Mouse (Mus musculus) layer of hippocampus, adult 8-10 months (tissue): ENCODE results near the gene Fes. TPM values are rescaled to one million over a fixed set of nuclear protein-coding genes. Genes with fewer than 3 reads are reported as not detected.
"Not testable (repeated sequence)": the region's sequence is repeated elsewhere in the genome, so short reads cannot be mapped to it uniquely, and the experiment has no call there.

Experiments
- DNase-seq, 2 experiments: peaks; one replicate each; pipeline ENCODE4 v3.0.0; 2022; ENCODE audit warnings: low spot score in 2 of 2
- total RNA-seq, 4 experiments: library from RNA; stranded (reverse); gene quantifications; 2 replicates each; pipeline ENCODE4 v1.2.4; 2022

Gene Fes
- total RNA-seq, 4 experiments from 2014 or later: 7.0 to 20.0 (median 14.1) TPM

DNA sequence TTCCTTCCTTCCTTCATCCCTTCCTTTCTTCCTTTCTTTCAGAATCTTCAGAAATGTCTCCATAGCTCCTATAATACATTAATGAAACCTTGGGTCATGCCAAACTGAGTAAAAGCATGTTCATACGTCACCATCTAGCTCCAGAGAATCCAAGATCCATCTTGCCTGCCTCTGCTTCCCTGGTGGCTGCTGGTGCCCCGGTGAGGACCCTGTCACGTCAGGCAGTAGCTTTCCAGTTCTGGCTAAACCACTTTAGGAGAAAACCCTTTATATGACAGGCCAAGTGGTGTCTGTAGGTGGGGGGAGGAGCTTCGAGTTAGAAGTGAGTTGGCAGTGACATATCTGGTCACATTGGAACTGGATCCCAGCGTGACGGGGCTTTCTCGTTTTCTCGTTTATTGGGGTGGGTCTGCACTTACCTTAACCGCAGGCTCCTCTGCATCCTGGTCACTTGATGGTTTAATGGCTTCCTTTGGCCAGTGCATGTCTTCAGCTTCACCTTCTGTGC lies 17.5 kb upstream of the Fes start, which contains the start of gene Furin:
Furin (minus strand) TSS at position 249 of the 508 bp plus-strand sequence.
- DNase-seq: no peak

DNA sequence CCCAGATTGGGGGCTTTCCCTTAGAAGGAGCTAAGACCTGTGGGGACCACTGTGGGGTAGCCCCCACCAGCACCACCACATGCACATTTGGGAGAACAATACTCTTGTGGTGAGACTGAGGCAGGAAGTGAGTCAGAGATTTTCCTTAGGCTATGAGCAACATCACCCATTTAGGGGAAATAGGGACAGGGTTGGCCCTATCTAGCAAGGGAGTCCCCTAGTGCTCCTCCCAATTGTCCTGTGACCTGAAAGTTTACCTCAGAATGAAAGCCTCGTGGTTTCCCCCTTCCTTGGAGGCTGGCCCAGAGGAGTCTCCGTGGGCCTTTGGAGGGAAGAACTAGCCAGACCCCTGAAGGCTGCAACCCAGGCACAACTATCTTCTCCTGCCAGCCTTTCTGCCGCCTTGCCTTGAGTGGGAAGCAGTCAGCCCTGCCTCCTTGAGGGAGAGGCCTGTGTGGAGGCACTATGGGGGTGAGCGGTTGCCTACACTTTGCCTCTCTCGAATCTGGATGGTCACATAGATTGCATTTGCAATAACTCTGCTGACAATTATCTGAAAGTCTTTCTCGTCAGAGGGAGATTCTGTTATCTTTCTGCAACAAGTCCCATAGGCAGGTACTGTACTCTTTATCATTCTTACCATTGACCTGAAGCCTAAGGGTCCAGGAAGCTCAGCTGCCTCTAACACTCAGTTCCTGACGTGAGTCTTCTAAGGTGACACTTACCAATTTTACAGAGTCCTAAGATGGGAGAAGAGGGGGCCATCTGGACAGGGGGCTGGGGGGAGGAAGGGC lies 16.6 kb upstream of the Fes start:
- no peak for DNase-seq

DNA sequence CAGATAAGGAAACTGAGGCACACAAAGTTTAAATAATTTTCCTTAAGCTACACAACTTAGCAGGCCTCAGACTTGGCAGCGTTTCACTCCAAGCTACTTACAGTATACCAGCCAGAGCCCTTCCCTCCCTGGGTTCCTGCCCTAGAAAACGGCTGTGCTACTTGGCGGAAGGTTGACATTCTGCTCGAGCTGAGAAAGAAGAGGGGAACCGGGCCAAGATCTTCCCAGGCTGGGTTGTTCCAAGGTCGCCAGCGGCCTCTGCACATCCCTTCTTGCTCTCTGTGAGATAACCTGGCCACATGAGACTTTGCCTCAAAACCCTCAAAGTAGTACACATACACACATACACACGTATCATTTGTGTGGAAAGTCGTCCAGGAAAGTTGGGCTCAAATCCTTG lies 15.8 kb upstream of the Fes start:
- no peak for DNase-seq

DNA sequence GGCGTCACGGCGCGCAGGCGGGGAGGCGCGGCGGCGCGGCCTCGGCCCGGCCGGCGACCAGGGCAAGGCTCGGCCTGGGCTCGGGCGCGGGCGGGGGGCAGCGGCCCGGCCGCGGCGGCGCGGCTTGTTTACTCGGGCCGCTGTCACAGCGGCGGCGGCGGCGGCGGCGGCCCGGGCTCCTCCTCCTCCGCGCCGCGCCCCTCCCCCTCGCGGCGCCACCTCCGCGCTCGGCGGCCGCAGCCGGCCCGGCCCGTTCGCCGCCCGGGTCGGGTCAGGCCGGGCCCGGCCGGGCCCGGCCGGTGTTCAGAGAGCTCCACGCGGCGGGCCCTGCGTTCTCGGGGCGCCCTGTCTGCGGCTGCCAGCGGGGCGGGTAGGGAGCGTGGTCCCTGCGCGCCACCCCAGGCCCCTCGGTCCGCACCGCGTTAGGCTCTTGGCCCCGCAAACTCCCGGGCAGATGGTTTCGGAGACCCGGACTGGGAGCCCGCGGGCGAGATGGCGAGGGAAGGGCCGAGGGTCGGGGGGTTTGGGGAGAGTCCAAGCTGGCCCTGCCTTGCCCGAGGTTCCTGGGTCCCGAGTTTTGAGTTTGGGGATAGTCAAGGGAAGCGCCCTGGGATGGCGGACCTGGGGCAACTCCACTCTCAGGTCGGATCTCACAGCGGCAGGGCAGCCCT lies 15.0 kb upstream of the Fes start:
- DNase-seq: no peak

DNA sequence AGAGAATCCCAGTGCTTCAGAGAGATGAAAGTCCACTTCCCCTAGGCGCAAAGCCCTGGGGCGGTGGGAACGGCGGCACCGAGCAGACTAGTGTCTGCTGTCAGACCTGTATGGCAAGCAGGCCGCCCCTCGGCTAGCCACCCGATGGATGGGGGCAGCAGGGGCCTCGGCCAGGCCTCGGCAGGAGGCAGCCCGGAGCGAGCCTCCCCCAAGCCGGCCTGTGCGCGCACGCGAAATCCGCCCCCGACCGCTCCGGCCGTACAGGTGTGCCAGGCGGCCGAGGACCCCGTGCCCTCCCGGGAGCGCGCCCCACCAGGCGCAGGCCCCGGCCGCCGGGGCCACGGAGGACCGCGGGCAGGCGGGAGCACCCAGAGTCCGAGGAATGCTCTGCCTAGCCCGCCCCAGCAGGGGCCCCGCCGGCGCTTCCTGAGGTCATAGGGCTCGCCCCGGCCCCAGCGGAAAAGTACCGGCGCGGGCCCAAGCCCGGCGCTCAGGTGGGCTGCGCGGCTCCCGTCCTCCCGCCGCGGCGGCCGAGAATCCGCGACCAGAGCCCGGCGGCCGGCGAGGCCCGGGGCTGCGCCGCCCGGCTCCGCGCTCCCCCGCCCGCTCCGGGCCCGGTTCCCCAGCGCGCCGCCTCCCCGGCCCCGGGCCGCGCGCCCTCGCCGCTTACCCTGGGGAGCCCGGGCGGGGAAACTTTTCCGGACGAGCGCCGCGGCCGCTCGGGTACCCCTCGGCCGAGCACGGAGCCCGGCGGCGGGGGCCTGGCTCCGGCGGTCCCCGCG lies 14.3 kb upstream of the Fes start:
- no peak for DNase-seq

DNA sequence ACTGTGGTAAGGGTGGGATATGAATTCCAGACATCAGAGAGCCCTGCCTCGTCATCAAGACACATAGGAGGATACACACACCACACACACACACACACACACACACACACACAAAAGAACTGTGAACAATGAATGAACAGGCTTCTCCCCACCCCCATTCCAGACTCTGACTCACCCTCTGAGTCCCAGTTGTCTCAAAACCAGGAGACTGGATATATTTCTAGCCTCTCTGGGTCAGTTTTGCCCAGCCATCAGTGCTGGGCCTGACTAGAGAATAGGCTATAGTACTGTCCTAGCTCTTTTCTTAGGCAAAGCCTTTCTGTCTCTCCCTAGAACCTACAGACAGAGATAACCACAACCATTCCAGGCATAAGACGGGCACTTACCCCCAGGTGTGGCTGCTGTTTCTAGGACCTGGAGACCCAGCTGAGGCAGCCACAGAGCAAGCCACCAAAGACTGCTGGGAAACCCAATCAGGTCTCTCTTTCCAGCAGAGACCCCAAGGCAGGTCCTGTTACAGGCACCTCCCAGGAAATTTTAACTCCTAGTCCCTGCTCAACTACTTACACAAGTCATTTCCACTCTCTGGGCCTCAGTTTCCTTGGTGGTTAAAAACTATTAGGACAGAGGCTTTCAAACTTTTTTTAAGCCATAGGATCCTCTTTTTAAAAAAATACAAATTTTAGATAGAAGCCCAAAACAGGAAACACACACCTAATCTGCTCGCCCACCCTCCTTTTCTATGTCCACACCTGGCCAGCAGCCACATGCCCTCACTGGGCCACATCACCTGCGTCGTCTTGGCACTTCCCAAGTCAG lies 13.5 kb upstream of the Fes start:
- DNase-seq: no peak

DNA sequence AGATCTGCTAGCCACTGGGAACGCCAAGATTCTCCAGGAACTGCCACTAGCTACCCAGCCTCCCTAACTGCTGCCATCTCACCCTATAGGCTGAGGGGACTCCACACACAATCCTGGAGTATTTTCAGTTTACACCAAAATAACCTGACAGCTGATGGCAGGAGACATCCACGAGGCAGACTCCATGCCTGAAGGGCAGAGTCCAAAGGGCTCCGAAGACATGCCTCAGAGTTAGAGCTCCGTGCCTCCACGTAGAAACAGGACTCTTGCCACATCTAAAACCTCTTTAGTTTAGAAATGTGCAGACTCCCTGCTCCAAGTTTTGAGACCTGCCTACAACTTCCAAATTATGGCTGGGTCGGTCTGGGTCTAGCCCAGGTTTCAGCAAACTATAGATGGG lies 12.8 kb upstream of the Fes start:
- DNase-seq: no peak

DNA sequence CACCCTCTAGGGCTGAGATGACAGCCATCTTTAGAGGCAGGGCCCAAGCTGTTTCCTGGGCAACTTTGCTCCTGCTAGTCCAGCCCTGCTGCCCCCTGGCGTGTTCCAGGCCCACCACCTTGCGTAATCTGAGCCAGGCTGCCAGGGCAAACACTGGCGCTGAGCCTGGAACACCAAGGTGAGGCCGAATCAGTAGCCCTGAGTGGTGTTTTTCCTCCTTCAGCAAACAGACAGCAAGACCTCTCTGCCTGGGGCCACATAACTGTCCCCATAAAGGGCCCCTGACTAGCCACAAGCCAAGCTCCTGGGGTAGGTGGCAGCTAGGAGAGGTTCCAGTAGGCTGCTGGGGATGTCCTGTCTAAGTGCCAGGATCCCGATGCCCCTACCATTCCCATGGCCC lies 12.4 kb upstream of the Fes start:
- no peak for DNase-seq

DNA sequence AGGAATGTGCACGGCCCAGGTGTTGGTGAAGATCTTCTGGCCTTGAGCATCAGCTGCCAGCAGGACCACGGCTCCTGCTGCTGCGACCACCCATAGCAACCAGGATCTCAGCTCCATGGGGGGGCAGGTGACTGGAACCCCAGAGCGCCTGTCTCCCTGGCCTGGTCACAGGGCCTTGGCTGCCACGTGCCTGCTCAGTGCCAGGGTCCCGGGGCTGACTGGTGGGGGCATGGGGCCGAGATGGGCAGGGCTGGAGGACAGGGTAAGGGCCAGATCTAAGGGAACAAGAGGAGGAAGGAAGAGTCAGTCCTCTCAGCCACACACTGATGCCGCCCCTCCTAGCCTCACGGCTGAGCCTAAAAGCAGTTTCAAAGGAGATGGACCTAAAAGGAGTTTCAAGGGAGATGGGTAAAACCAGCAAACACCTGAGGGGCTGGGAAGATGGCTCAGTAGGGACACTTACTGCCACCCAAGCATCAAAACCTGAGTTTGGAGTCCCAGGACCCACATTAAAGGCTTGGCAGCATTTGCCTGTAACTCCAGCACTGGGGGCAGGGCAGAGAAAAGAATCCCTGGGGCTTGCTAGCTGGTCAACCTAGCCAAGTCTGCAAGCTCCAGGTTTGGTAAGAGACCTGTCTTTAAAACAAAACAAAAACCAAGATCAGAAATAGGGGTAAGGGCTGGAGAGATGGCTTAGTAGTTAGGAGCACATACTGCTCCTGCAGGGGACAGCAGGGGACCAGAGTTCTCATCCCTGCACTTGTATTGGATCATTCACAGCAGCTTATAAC lies 11.1 kb upstream of the Fes start:
- DNase-seq: no peak

DNA sequence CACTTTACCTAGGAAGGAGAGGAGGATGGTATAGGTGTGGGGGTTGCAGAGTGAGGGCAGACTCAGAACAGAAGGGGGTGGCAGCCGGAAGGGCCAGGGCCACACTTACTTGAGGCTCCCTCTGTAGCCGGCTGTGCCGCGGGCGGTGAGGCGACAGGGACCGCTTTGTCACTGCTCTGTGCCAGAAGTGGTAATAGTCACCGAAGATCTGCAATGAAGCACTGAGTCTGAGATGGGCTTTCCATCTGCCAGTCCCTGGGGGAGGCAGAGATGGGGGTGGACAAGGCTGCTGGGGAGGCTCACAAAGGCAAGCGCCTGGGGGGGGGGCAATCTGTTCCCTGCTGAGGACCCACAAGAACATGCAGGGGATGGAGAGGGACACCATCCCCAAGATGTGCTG lies 10.2 kb upstream of the Fes start:
- DNase-seq: peak; percentile 50 to 54

DNA sequence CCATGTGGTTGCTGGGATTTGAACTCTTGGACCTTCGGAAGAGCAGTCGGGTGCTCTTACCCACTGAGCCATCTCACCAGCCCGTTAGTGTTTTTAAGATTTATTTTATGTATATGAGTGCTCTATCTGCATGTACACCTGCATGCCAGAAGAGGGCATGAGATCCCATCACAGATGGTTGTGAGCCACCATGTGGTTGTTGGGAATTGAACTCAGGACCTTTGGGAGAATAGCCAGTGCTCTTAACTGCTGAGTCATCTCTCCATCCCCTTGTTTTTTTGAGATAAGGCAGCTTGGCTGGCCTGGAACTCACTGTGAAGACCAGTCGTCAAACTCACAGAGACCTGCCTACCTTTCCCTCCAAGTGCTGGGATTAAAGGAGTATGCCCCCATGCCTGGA lies 8.7 kb upstream of the Fes start:
- DNase-seq: not testable (repeated sequence)

DNA sequence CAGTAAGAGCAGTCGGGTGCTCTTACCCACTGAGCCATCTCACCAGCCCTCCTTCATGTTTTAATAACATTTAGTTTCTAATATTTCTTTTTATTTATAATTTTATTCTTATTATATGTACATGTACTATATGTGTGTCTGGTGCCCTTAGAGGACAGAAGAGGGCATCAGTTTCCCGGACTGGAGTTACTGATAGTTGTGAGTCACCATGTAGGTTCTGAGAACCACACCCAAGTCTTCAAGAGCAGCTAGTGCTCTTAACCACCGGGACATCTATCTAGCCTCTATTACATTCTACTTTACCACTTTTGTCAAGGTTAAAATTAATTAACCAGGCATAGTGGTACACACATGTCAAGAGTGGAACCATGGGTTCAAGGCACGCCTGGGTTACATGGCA lies 6.9 kb upstream of the Fes start:
- no peak for DNase-seq

DNA sequence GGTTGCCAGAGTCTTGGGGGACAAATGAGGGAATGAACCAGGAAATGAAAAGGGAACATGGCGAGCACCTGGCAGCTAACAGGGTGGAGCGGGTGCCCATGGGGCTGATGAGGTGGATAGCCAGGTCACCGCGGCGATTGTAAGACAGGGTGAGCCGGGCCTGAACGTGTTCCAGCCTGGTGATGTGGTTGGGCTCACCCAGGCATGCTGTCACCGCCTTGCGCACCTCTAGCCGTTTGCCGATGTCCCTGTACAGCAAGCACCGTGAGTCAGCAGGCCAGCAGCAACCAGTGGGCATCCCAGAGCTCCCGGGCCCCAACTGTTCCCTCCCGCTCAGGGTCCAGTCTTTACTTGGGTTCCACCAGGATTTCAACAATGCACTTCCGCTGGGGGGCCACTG lies 4.4 kb upstream of the Fes start:
- no peak for DNase-seq

DNA sequence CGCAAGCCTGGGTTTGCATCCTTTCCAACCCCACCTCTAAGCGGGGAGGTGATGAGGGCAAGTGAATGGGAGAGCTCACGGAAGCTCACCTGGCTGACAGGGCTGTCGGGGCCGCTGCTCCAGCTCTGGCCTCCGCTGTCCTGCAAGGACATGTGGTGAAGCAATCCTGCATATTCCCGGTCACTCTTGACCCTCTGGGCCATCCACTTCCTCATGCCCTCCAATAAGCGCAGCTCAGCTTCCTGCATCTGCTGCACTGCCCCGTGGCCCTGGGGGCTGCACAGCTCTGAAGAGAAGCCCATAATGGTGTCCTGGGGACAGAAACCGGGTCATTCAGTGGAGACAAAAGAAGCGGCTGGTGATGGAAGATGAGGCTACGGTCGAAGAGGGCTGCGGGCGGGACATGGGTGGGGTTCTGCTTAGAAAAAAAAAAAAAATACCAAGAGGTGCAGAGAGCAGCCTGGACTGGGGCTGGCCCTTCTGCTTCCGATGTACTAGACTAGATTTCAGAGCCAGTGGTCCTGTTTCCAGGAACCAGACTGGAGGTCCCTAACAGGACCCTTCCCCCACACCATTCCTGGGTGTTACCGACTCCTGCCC lies 613 bp downstream of the Fes start:
- DNase-seq: no peak

DNA sequence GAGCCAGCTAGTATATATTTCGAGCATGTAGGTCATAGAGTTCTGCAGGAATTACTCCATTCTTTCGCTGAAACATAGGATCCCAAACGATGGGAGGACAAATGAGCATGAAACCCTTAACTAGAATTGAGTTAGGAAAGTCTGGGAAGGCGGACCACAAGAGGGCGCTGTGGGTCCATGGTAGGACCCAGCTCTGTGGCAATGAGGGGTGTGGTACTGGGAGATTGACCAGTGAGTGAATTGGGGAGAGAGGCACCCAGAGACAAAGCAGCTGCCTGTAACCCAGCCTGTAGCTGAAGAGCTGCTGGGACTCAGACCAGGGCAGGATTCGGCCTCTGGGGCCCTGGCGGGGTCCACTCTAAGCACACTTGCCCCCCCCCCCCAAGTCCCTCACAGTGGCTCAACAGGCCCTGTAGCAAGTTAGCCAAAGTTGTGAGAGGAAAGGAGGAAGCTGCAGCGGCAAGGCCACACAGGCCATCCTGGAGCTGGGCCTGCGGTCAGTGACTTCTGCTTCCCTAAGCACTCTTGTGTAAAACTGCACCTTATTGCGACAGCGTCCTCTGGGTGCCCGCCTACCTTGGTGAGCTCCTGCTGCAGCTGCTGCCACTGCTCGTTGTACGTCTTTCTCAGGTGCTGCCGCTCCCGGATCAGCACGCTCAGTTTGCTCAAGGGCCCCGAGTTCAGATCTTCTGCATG lies 1.4 kb downstream of the Fes start:
- peak; percentile 72 to 90 for DNase-seq

DNA sequence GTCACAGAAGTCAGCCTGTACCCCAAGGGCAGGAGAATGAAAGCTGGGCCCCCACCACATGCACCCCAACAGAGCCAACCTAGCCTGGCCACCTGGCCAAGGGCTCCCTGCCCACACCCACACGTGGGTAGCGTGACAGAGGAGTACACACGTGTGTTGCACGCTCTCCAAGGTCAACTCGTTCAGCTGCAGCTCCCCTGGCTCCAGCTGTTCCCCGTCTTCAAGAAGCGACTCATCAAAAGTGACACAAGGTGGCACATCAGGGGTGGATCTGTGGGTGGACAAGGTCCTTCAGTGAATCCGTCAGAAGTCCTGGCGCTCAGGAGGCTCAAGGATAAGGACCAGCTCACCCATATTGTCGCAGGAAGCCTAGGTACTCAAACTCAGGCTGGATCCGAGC lies 4.8 kb downstream of the Fes start:
- DNase-seq: no peak

DNA sequence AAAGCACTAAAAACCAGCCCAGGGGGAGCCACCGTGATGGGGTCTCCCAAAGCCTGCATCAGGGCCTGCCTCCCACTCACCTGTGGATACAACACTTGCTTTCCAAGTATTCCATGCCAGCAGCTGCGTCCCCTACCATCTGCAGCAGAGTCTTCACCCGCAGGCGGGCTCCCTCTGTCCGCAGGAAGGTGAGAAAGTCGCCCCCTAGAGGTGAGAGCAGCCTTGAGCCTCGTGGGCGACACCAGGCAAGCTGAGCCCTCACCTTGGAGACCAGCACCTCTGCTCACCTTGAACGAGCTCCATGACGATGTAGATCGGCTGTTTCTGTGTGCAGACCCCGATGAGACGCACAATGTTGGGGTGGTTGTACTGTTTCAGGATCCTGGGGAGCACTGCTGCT lies 8.2 kb downstream of the Fes start:
- DNase-seq: no peak

DNA sequence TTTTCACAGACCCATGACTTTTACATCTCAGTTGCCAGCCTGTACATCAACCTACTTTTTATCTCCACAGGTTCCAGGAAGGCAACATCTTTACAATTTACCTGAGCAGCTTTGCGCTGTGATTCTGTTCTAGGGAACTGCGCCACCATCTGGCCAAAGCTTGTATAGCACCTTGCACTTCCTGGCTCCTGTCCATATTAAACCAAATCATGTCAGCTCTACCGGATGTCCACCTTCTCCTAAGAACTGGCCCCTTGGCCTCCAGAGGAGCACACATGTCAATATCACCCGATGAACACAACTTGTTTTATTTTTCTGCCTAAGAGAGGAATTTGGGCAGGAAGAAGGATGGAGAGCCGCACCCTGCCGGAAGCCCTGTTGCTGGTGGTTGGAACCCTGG lies 10.3 kb downstream of the Fes start:
- DNase-seq: peak in 1 of 2 experiments; percentile 63

DNA sequence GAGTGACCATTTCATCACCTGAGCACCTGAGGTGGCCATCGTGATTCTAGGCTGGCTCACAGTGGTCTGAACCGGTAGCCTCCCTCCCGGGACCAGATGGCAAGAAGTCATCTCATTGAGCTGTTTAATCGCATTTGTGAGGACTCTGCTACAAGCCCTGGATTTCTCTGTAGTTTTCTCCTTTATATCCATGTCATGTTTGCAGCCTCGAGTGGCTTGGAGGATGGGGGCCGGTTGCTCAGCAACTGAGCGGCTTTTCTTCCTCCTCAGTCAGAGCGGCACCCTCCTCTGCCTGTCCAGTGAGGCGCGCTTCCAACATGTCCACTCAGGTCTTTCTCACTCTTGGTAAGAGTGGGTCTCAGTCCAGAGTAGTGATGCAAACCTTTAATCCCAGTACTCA lies 11.6 kb downstream of the Fes start:
- DNase-seq: no peak
